Mouse (Mus musculus) liver, embryonic 15.5 days (tissue): ENCODE measurements around the gene Lyve1. TPM values are rescaled to one million over a fixed set of nuclear protein-coding genes. Genes with fewer than 3 reads are reported as not detected.

Experiments used
- ATAC-seq: fragments of 200-750 bp; cut with Nextera tagmentation; 2 replicates; pipeline ENCODE4 v1.8.0; 2017; ENCODE audit warnings: moderate number of reproducible peaks, mild to moderate bottlenecking, moderate library complexity; ENCODE audit not compliant: insufficient read depth
- H3K27ac ChIP-seq: fragments of 300-500 bp; sonication (generic); replicated peaks from 2 replicates; pipeline ENCODE4 v1.5.1; 2015; ENCODE audit warnings: mild to moderate bottlenecking, inconsistent platforms
- H3K27me3 ChIP-seq: fragments of 300-500 bp; sonication (generic); 2 replicates; pipeline ENCODE4 v1.6.1; 2015; ENCODE audit warnings: mild to moderate bottlenecking, inconsistent platforms
- H3K36me3 ChIP-seq: fragments of 300-500 bp; sonication (generic); replicated peaks from 2 replicates; pipeline ENCODE4 v1.6.1; 2015; ENCODE audit warnings: moderate library complexity, mild to moderate bottlenecking, inconsistent platforms
- H3K4me1 ChIP-seq: fragments of 300-500 bp; sonication (generic); replicated peaks from 2 replicates; pipeline ENCODE4 v1.6.1; 2015; ENCODE audit warnings: inconsistent platforms
- H3K4me2 ChIP-seq: fragments of 300-500 bp; sonication (generic); 2 replicates; pipeline ENCODE4 v1.6.1; 2015; ENCODE audit warnings: moderate library complexity, mild to moderate bottlenecking, inconsistent platforms
- H3K4me3 ChIP-seq: fragments of 300-500 bp; sonication (generic); replicated peaks from 2 replicates; pipeline ENCODE4 v1.5.1; 2015; ENCODE audit warnings: mild to moderate bottlenecking, inconsistent platforms
- H3K9ac ChIP-seq: fragments of 300-500 bp; sonication (generic); 2 replicates; pipeline ENCODE4 v1.6.1; 2015; ENCODE audit warnings: moderate library complexity, mild to moderate bottlenecking, inconsistent platforms
- H3K9me3 ChIP-seq: fragments of 300-500 bp; sonication (generic); replicated peaks from 2 replicates; pipeline ENCODE4 v1.6.1; 2016; ENCODE audit warnings: inconsistent platforms
- WGBS: fragments of 180-500 bp; shearing (Covaris S2); methylation state at CpG from one replicate; pipeline ENCODE4 v1.1.7; 2015; ENCODE audit warnings: mixed read lengths; ENCODE audit not compliant: insufficient replicate concordance; 5-methylcytosine and 5-hydroxymethylcytosine counted together
- polyA plus RNA-seq: library from polyadenylated mRNA; unstranded; fragments of >200 nt; fragmentation: Nextera tagmentation; extraction: Ambion mirVana; gene quantifications from 2 replicates; pipeline ENCODE4 v1.2.1, GENCODE M21; 2015

Lyve1 gene
- polyA plus RNA-seq, 1 experiment from 2014 or later, result 24.1 TPM

DNA sequence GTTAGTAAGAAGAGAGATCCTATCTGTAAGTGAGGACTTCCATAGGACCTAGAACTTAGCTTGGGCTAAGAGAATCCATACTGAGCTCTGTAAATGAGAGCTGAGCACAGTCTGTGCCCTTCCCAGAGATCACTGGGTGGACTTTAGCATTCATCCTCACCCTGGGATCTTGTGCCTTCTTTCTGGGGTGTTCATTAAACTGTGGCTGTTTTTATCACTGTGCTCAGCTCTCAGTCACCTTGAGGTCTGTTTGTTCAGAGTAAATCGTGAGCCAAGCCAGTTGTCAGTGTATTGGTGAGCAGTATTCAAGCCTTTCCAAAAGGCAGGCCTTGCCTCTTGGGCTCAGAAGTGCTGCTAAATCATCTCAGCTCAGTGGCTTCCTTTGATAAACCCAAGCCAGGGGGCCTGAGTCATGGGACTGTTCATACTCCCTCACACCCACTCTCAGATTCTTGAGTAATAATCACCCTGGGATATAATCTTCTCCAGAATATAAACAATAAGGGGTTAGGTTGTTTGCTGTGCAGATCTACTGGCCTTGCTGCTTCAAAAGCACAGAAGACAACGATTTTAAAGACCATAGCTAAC lies 18.8 kb upstream of the Lyve1 start:
- Histone ChIP-seq H3K36me3 (no peaks in the 10 kb centered on the region), H3K4me3 (no peak overlapping the region), H3K4me1 (peaks cover 39% of the 10 kb centered on the region)

DNA sequence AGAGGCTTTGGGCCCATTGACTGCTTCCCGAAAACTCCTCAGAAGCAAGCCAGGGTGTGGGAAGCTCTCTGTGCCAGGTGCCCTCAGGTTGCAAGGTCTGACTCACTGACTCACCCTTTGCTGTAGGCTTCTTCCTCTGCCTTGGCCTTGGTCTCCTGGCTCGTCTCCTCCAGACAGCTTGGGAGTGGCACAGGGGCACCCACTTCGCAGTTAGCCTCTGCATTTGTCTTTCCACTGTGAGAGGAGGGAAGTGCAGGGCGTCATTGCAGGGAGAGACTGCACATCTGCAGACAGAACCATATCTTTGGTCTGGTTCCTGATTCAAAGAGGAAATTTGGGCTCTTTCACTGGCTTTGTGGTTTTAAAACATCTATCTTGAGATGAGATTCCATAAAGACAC lies 15.0 kb upstream of the Lyve1 start:
- 0 out of 2 replicates have a peak overlapping the region, but pooled peaks have one; percentile 1 for H3K27ac ChIP-seq
- H3K9ac ChIP-seq, result no peak overlapping the region
- H3K4me1 ChIP-seq, result peaks cover 45% of the 10 kb centered on the region
- WGBS, result 49% methylated on average over 4 of the region's 4 CpGs
- no peak overlapping the region for H3K4me2 ChIP-seq
- H3K36me3 ChIP-seq, result no peaks in the 10 kb centered on the region
- H3K4me3 ChIP-seq, result no peak overlapping the region
- H3K9me3 ChIP-seq, result no peaks in the 10 kb centered on the region
- no peaks in the 10 kb centered on the region for H3K27me3 ChIP-seq
- ATAC-seq, result no peak

More for the DNA sequence above, 18.8 kb upstream of the Lyve1 start:
- WGBS, result 59% methylated on average over 2 of the region's 2 CpGs
- peak; percentile 51; the same call in 1 of the 2 replicates for ATAC-seq
- Histone ChIP-seq H3K9me3 (no peaks in the 10 kb centered on the region), H3K9ac (no peak overlapping the region), H3K27me3 (no peaks in the 10 kb centered on the region), H3K4me2 (no peak overlapping the region), H3K27ac (peak overlapping the region; percentile 64)

- Histone ChIP-seq H3K4me1 (peaks cover 37% of the 10 kb centered on the region), H3K4me2 (no peak overlapping the region), H3K27ac (0 out of 2 replicates have a peak overlapping the region, but pooled peaks have one; percentile 19), H3K9ac (no peak overlapping the region), H3K36me3 (no peaks in the 10 kb centered on the region), H3K9me3 (no peaks in the 10 kb centered on the region), H3K27me3 (no peaks in the 10 kb centered on the region), H3K4me3 (no peak overlapping the region)
- 27% methylated on average over 4 of the region's 4 CpGs for WGBS
- no peak for ATAC-seq
Observed at GRCm38 (mm10) chr7:110876965-110877364, 13.9 kb upstream of the Lyve1 start.

DNA sequence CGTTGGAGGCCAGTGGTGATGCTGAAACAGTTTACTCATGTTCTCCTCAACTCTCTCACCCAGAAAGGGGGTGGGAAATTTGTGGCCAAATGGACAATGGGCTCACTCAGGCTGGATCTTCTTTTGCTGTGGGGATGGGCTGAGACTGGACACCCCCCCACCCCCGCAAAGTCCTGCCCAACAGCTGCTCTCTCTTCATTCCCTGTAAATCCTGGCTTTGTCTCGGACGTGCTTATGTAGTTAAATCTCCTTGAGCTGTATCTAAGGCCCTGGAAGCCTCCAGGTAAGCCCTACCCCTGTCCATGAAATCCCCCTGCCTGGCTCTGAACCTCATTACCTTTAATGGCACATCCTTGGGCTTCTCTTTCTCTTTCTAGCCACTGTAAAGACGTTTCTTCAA lies 5.8 kb upstream of the Lyve1 start:
- Histone ChIP-seq H3K4me1 (0 out of 2 replicates have a peak, but pooled peaks cover 4% of the 10 kb centered on the region), H3K4me2 (no peak overlapping the region), H3K4me3 (no peak overlapping the region), H3K27me3 (no peaks in the 10 kb centered on the region), H3K9me3 (no peaks in the 10 kb centered on the region), H3K27ac (no peak overlapping the region), H3K9ac (no peak overlapping the region), H3K36me3 (no peaks in the 10 kb centered on the region)
- ATAC-seq, result no peak
- 74% methylated on average over 5 of the region's 5 CpGs for WGBS

DNA sequence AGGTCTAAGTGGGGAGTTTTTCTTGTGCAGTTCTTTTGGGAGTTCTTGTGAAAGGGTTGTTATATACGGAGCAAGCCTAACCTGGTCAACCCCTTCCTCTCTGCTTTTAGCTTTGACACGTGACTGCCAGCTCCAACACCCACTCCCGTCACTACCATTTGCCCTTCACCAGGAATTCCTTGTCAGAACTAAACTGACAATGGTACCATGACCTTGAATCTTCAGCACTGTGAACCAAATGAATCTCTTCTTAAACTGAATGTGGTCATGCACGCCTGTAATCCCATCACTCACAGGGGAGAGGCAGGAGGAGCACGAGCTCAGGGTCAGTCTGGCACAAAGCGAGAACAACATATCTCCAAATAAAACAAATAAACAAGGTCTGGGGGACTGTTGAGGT lies 4.1 kb upstream of the Lyve1 start:
- ATAC-seq, result no peak
- Histone ChIP-seq H3K4me3 (no peak overlapping the region), H3K9ac (no peak overlapping the region), H3K4me2 (no peak overlapping the region), H3K9me3 (no peaks in the 10 kb centered on the region), H3K27ac (no peak overlapping the region), H3K36me3 (no peaks in the 10 kb centered on the region), H3K4me1 (0 out of 2 replicates have a peak, but pooled peaks cover 4% of the 10 kb centered on the region), H3K27me3 (no peaks in the 10 kb centered on the region)
- WGBS, result 76% methylated on average over 6 of the region's 6 CpGs

GRCm38 (mm10) chr7:110866021-110866420 lies 3.0 kb upstream of the Lyve1 start:
- H3K36me3 ChIP-seq, result no peaks in the 10 kb centered on the region
- H3K4me3 ChIP-seq, result no peak overlapping the region
- no peak overlapping the region for H3K4me2 ChIP-seq
- H3K9me3 ChIP-seq, result no peaks in the 10 kb centered on the region
- no peaks in the 10 kb centered on the region for H3K27me3 ChIP-seq
- 84% methylated on average over 3 of the region's 3 CpGs for WGBS
- 0 out of 2 replicates have a peak, but pooled peaks cover 4% of the 10 kb centered on the region for H3K4me1 ChIP-seq
- H3K27ac ChIP-seq, result no peak overlapping the region
- no peak overlapping the region for H3K9ac ChIP-seq
- no peak for ATAC-seq

DNA sequence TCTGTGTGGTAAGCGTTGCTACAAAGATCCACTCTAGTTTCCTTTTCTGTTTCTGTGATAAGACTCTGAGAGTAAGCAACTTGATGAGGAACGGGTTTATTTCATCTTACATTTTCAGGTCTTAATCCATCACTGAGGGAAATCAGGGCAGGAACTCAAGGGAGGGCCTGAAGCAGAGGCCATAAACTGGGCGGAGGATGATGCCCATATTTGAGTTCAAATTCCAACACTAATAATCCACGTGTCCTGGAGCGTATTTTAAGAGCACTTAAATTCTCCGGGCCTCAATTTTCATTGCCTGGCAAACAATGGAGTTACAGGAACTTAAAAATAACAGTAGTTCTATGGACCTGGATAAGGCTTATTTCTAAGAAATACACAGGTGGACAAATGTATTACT lies 2.5 kb upstream of the Lyve1 start:
- Histone ChIP-seq H3K27ac (no peak overlapping the region), H3K9me3 (no peaks in the 10 kb centered on the region), H3K9ac (no peak overlapping the region), H3K4me1 (0 out of 2 replicates have a peak, but pooled peaks cover 8% of the 10 kb centered on the region), H3K27me3 (no peaks in the 10 kb centered on the region), H3K4me3 (no peak overlapping the region), H3K36me3 (no peaks in the 10 kb centered on the region), H3K4me2 (no peak overlapping the region)
- 67% methylated on average over 6 of the region's 6 CpGs for WGBS
- ATAC-seq, result no peak

DNA sequence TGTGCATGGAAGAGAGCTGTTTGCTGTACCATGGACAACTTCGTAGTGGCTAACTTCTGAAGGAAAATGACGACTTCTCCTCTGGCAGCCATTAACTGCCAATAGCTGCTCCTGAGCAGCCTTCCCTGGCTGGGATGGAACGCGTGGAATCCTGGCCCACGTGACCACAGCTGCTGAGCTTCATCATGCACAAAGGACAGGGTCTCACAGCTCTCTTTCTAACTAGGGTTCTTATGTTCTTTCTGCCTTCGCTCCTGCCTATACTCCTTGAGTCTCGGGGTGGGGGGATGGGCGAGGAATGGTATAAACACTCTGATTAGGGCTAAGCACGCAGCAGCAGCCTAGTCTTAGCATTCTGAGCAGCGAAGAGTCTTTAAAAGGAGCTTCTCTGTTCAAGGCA lies 2.0 kb upstream of the Lyve1 start:
- Histone ChIP-seq H3K4me2 (no peak overlapping the region), H3K4me1 (peaks cover 13% of the 10 kb centered on the region), H3K9me3 (no peaks in the 10 kb centered on the region), H3K4me3 (no peak overlapping the region), H3K9ac (no peak overlapping the region), H3K36me3 (no peaks in the 10 kb centered on the region), H3K27ac (no peak overlapping the region), H3K27me3 (no peaks in the 10 kb centered on the region)
- ATAC-seq, result no peak
- 60% methylated on average over 10 of the region's 10 CpGs for WGBS

DNA sequence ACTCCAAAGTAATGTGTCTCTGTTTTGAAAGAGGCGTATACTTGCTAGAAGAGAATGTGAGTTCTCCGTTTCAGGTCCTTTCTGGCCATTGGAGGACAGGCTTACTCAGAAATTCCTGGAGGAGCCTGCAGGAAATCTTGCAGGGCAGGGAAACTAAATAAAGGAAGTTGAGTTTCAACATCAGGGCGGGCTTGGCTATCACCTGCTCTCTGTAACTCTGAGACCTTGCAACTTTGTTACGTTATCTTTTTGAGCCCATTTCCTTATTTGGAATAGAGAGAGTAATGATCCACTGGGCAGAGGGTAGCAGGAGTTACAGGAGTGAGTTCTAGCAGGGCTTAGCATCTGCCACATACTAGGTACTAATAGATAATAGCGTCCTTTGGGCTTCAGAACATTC lies 2.9 kb downstream of the Lyve1 start:
- Histone ChIP-seq H3K36me3 (no peaks in the 10 kb centered on the region), H3K4me3 (no peak overlapping the region), H3K4me2 (peak overlapping the region; percentile 0; the same call in 1 of the 2 replicates), H3K27ac (no peak overlapping the region), H3K9me3 (no peaks in the 10 kb centered on the region), H3K4me1 (peaks cover 40% of the 10 kb centered on the region), H3K27me3 (no peaks in the 10 kb centered on the region), H3K9ac (no peak overlapping the region)
- no peak for ATAC-seq
- 18% methylated on average over 5 of the region's 5 CpGs for WGBS

- H3K9me3 ChIP-seq, result no peaks in the 10 kb centered on the region
- H3K27me3 ChIP-seq, result no peaks in the 10 kb centered on the region
- ATAC-seq, result no peak
- H3K9ac ChIP-seq, result no peak overlapping the region
- H3K27ac ChIP-seq, result 0 out of 2 replicates have a peak overlapping the region, but pooled peaks have one; percentile 41
- WGBS, result 29% methylated on average over 1 of the region's 1 CpGs
- no peaks in the 10 kb centered on the region for H3K36me3 ChIP-seq
- no peak overlapping the region for H3K4me3 ChIP-seq
- no peak overlapping the region for H3K4me2 ChIP-seq
- H3K4me1 ChIP-seq, result peaks cover 45% of the 10 kb centered on the region
Observed at GRCm38 (mm10) chr7:110855604-110856003, 7.4 kb downstream of the Lyve1 start.

DNA sequence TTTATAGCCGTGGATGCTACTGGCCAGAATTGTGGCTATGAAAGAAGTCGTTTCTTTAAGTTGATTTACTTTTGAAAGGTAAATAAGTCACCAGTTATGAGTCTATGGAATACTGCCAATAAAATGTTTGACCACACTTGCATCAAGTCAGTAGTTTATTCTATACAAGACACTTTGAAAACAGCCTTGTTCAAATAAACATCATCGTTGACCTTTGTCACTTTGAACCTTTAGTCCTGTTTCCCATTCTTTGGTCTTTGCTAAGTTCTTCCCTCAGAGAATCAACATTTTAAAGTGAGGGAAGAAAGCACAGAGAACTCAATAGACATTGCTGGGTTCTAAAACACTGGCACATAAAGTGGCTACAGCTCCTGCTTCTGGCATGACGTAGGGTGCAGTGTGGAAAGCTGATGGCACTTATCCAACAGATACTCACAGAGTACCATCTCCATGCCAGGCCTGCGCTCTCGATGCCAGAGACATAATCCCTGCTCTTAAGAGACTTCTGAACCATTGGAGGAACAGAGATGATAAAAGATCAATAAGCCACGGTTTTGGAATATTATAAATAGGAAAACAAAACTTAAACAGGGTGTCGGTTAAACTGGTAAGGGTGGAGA lies 8.0 kb downstream of the Lyve1 start:
- 64% methylated on average over 8 of the region's 8 CpGs for WGBS
- peaks cover 39% of the 10 kb centered on the region for H3K4me1 ChIP-seq
- H3K9ac ChIP-seq, result no peak overlapping the region
- ATAC-seq, result no peak
- no peaks in the 10 kb centered on the region for H3K27me3 ChIP-seq
- no peak overlapping the region for H3K4me3 ChIP-seq
- H3K4me2 ChIP-seq, result no peak overlapping the region
- H3K9me3 ChIP-seq, result no peaks in the 10 kb centered on the region
- 0 out of 2 replicates have a peak overlapping the region, but pooled peaks have one; percentile 41 for H3K27ac ChIP-seq
- no peaks in the 10 kb centered on the region for H3K36me3 ChIP-seq
